Mouse (Mus musculus) A20 (cell line): ENCODE data around the gene Sell.

Source experiments
- DNase-seq: peaks from one replicate; pipeline ENCODE4 v3.0.0-alpha.2; 2011; ENCODE audit warnings: low read depth, low spot score

Gene Sell

GRCm38 (mm10) chr1:164074606-164075140 lies 12.9 kb downstream of the Sell start:
- no peak for DNase-seq

- no peak for DNase-seq
Observed at GRCm38 (mm10) chr1:164075416-164075815, 13.6 kb downstream of the Sell start.

- DNase-seq = peak; percentile 77
Observed at GRCm38 (mm10) chr1:164076441-164076840, 14.7 kb downstream of the Sell start.

GRCm38 (mm10) chr1:164077031-164077430 lies 15.2 kb downstream of the Sell start:
- DNase-seq = peak; percentile 62

GRCm38 (mm10) chr1:164078323-164078741 lies 16.6 kb downstream of the Sell start:
- peak; percentile 80 for DNase-seq

- DNase-seq = peak; percentile 88
Observed at GRCm38 (mm10) chr1:164079091-164079490, 17.3 kb downstream of the Sell start.

GRCm38 (mm10) chr1:164083046-164083445 lies 21.3 kb downstream of the Sell start:
- no peak for DNase-seq

GRCm38 (mm10) chr1:164086797-164087196 lies 25.0 kb downstream of the Sell start:
- DNase-seq = no peak

GRCm38 (mm10) chr1:164087872-164088271 lies 26.1 kb downstream of the Sell start:
- DNase-seq = no peak

GRCm38 (mm10) chr1:164096780-164097179 lies 35.0 kb downstream of the Sell start:
- no peak for DNase-seq

GRCm38 (mm10) chr1:164097911-164098310 lies 36.1 kb downstream of the Sell start:
- no peak for DNase-seq

GRCm38 (mm10) chr1:164098372-164098771 lies 36.6 kb downstream of the Sell start:
- no peak for DNase-seq

- no peak for DNase-seq
Observed at GRCm38 (mm10) chr1:164109763-164110162, 48.0 kb downstream of the Sell start.

- no peak for DNase-seq
Observed at GRCm38 (mm10) chr1:164110591-164111329, 49.0 kb downstream of the Sell start.

- no peak for DNase-seq
Observed at GRCm38 (mm10) chr1:164114280-164114679, 52.5 kb downstream of the Sell start.

- no peak for DNase-seq
Observed at GRCm38 (mm10) chr1:164114947-164115493, 53.2 kb downstream of the Sell start, which contains the start of gene Selp. Gene Selp, plus strand, starts transcription at chr1:164115264.

- DNase-seq = no peak
Observed at GRCm38 (mm10) chr1:164115647-164116046, 53.9 kb downstream of the Sell start.

- no peak for DNase-seq
Observed at GRCm38 (mm10) chr1:164117869-164118268, 56.1 kb downstream of the Sell start.

GRCm38 (mm10) chr1:164119892-164120776 lies 58.4 kb downstream of the Sell start:
- no peak for DNase-seq

- DNase-seq = no peak
Observed at GRCm38 (mm10) chr1:164120777-164121158, 59.0 kb downstream of the Sell start.

- DNase-seq = no peak
Observed at GRCm38 (mm10) chr1:164123836-164124235, 62.1 kb downstream of the Sell start.

- DNase-seq = no peak
Observed at GRCm38 (mm10) chr1:164130013-164130412, 68.2 kb downstream of the Sell start.
